Mouse (Mus musculus) left cerebral cortex, adult 11 months (tissue): Measurements from ENCODE around the gene Psg20.
"Not testable (repeated sequence)": the region's sequence is repeated elsewhere in the genome, so short reads cannot be mapped to it uniquely, and the experiment has no call there.

Experiments
- DNase-seq: peaks from one replicate; pipeline ENCODE4 v3.0.0; 2022; ENCODE audit warnings: low spot score

Psg20 gene

GRCm38 (mm10) chr7:18686085-18686484 lies at the start of gene Psg20:
Psg20 (minus strand) TSS chr7:18686185.
- no peak for DNase-seq

GRCm38 (mm10) chr7:18734451-18734850 lies 48.5 kb upstream of the Psg20 start:
- DNase-seq = no peak

DNA sequence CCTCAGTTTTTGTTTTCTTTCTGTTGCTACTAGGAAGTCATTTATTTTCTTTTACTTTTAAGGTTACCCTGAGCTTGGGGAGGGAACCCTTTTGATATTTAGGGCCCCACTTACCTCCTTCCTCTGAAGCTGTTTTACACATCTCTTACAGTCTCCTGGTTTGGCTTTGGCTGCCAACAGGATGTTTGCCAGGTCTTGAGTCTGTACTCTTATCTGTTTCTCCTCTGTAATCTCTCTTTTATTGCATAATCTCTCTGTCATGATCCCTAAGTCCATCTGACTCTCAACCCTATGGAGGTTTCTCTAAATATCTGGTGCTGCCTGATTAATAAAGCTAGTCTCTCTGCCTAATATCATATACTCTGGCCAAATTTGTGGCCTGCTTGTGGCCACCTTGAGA lies 47.1 kb upstream of the Psg20 start:
- no peak for DNase-seq

GRCm38 (mm10) chr7:18728391-18728790 lies 42.4 kb upstream of the Psg20 start:
- DNase-seq = no peak

- DNase-seq = not testable (repeated sequence)
Observed at GRCm38 (mm10) chr7:18725931-18726330, 39.9 kb upstream of the Psg20 start.

- no peak for DNase-seq
Observed at GRCm38 (mm10) chr7:18724001-18724400, 38.0 kb upstream of the Psg20 start.

GRCm38 (mm10) chr7:18717790-18718189 lies 31.8 kb upstream of the Psg20 start, which contains the start of gene Psg22:
Psg22 (plus strand) TSS chr7:18718090.
- DNase-seq = no peak

DNA sequence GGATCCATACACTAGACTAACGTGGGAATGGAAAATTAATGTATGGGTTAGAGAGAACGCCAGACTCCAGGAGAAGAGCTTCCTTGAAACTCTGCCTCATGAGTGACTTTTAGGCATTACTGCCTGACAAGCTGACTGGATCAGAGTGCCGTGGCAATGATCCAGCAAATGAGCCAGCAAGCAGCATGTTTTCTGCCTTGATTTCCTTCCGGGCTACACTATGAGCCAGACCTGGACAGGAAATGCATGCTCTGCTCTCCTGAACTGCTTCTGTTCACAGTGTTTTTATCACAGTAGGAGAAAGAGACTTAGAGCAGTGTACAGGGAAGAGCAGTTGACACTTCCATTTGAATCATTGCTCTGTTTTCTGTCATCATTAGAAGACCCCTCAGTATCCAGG lies 29.6 kb upstream of the Psg20 start:
- DNase-seq = no peak

GRCm38 (mm10) chr7:18710846-18711245 lies 24.9 kb upstream of the Psg20 start:
- DNase-seq = no peak

- not testable (repeated sequence) for DNase-seq
Observed at GRCm38 (mm10) chr7:18710331-18710730, 24.3 kb upstream of the Psg20 start.

DNA sequence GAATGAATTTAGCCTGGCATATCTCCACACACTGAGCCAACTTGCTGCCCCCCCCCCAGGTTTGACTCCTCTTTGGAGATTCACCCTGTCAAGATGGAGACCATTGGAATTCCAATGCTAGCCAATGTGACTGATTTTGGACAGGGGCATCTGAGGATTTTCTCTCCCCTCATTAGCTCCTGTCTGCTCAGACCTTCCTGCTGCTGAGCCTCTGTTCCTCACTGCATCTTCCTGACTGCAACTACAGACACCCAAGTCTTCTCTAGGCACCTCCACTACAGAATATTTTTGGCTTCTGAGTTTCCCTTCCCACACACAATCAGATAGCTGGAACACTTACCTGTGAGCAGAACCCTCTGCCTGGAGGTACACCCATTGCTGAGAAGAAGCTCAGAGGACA lies 399 bp downstream of the Psg20 start:
- DNase-seq = no peak

- DNase-seq = peak; percentile 6
Observed at GRCm38 (mm10) chr7:18679772-18680171, 6.2 kb downstream of the Psg20 start.

DNA sequence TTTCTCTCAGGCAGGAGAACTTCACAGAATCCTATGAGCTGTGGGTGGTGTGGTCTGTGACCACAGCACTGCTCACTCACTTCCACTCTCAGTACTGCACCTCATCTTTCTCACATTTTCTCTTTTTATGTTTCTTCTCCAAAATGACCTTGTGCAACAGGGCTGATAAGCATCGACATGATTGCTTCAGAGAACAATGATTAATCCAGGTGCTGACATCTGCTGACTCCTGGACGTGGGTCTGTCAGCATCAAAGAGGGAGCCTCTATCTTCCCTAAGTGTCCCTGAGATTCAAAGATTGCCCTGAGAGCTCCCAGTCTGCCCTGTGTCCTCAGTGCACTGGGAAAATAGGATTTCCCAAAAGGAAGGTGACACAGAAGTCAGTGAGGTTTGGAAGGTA lies 29.4 kb downstream of the Psg20 start, which contains the start of gene Psg21:
TSS of gene Psg21 (minus strand) at position 101 of the 400 bp plus-strand sequence.
- not testable (repeated sequence) for DNase-seq

GRCm38 (mm10) chr7:18626921-18627320 lies 59.1 kb downstream of the Psg20 start:
- DNase-seq = not testable (repeated sequence)
